Mouse (Mus musculus): ENCODE measurements around the gene Rab37. TPM values are rescaled to one million over a fixed set of nuclear protein-coding genes. Genes with fewer than 3 reads are reported as not detected.

Gene Rab37
- total RNA-seq, 2 experiments from 2014 or later = 1.0 to 1.3 TPM

DNA sequence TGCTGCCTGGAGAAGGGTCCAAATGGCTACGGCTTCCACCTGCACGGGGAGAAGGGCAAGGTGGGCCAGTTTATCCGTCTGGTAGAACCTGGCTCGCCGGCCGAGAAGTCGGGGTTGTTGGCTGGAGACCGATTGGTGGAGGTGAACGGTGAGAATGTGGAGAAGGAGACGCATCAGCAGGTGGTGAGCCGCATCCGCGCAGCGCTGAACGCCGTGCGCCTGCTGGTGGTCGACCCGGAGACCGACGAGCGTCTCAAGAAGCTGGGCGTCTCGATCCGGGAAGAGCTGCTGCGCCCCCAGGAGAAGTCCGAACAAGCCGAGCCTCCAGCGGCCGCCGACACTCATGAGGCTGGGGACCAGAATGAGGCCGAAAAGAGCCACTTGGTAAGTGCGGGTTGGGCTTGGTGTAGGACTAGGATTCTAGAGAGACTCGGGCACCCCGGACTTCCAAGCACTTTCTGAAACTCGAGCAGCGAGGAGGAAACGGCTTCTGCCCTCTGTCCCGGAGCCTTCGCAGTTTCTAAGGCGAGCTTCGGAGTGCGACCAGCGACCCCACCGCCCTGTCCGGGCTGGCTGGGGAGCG is 72.4 kb downstream of the Rab37 start:
- peak in 1 of 2 experiments; percentile 63 for DNase-seq (ENCODE audit: low spot score in 2 of 2)

DNA sequence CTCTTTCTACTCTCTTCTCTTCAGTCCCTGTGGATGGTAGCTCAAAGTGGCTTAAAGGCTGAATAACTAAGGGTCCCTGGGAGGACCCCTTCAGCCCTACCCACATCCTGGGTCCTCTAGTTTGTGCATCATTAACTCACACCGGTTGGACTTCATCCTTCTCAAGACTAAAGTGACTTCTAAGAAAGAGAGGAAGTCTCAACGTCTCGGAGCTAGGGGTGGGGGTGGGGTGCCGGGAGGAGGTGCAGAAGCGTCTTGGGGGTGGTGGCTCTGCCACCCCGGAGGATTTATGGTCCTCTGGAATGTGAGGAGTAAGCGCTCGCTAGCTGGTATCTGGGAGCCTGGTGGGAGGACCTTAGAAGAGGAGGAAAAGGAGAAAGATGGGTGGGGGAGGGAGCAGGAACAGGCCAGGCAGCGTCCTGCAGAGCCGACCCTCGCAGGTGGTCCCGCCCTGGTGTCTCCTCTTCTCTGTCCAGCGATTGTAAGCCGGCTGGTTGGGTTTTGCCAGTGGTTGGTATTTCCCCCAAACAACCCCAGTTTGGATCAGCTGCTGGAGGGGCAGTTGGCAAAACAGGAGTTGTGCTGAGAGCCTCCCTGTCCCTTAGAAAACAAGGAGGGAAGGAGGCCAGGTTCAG is 73.2 kb downstream of the Rab37 start:
- DNase-seq (ENCODE audit: low spot score in 2 of 2) = no peak

DNA sequence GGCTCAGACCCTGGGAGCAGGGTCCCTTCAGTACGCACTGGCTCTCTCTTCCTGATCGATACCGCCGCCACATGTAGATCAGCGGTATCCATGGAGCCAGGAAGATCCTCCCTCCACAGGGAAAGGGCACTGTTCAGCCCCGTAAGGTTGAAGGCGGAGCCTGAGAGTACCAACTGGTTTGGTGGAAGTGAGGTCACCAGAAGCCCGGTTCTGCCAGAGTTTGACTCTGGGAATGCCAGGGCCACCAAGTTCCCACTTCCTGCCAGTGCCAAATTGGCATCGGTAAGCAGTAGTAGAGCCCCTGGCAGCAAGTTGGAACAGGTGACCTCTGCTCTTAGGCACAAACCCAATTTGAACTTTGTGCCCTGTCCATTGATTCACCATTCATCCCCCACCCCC is 73.7 kb downstream of the Rab37 start:
- no peak for DNase-seq (ENCODE audit: low spot score in 2 of 2)

DNA sequence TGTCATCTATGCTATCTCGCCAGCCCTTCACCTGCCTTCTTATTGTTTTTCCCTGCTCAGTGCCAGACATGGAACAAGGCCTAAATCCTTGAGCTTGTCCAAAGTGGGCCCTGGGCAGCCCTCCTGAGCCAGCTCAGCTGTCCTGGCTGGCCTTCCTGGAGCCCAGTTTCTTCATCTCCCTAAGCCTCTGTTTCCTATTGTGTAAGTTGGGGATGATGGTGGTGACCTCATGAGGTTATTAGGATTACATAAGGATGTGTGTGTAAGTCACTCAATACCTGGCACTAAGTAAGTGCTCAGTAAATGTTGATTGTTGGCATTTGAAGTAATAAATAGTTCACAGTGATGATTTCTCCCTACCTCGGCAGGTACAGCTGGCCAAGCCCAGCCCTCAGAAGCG is 75.5 kb downstream of the Rab37 start:
- DNase-seq (ENCODE audit: low spot score in 2 of 2) = no peak

DNA sequence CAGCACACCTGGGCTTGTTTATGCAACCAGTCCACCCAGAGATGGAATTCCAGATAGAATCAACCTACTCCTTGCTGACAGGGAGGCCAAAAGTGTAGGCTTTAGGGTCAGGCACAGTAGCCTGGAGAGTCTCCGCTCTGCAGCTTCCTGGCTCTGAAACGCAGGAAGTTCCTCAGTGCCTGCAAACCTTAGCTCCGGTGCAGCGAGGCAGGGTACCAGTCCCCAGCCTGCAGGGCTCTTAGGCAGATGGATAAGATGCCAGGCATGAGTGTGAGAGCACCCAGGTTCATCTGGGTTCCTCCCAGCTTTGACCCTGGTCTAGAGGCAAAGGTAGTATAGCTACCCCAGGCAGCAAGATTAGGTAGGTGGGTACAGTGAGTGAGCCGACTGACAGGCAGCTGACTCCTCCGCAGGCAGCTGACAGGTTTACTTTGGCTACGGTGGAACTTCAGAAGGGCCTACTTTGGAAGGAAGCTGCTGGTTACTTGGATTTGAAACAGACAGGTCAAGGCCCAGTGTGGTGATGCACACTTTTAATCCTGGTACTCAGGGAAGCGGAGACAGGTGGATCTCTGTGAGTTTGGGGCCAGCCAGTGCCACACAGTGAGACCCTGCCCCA is 76.5 kb downstream of the Rab37 start:
- no peak for DNase-seq (ENCODE audit: low spot score in 2 of 2)

DNA sequence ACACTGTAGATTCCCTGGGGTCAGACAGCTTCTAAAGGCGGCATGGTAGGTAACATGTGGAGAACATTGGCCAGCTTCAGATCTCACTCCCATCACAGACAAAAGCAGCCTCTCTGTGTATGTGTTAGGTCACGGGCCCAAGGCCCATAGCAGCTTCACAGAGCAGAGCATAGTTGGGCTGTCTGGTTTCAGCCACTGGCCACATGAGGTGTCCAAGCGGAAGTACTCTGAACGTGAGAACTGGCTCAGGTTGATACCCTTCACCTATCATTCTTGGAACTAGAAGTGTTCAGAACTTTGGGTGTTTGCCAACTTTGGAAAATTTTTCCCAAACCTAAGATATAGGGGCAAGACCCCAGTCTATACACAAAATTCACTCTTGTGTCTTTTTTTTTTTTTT is 78.2 kb downstream of the Rab37 start:
- DNase-seq (ENCODE audit: low spot score in 2 of 2) = no peak

DNA sequence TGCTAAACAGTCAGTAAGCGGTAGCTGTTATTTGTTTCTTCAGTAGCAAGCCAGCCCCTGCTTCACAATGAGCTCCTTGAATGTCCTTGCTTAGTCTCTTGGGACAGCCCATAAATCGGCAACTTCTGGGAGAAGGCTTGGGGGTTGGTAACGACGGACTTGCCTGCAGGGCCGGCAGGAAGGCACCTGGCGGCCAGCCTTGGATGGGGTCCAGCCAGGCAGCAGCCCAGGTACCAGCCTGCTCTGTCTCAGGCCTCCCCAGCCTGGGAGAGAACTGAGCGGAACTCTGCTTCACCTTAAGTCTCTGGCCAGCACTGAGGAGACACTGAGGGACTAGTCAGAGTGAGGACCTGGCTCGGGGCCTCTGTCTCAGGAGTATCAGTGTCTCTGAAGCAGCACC is 79.9 kb downstream of the Rab37 start:
- no peak for DNase-seq (ENCODE audit: low spot score in 2 of 2)

DNA sequence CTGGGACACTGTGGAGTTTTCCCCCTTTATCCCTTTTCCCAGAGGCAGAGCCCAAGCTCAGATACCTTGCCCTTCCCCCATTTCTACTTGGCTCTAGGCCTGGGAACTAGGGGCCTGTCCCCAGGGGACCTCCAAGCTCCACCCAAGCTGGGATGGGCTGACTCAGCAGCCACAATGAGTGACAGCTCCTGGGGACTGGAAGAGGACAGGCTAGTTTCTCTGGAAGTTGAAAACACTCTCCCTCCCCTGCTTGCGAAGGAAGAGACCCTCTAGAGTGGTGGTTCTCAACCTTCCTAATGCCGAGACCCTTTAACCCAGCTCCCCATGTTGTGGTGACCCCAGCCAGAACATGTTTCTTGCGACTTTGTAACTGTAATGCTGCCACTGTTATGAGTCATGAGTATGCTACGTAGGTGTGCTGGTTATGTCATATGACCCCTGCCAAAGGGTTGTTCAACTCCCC is 81.6 kb downstream of the Rab37 start:
- DNase-seq (ENCODE audit: low spot score in 2 of 2) = no peak

DNA sequence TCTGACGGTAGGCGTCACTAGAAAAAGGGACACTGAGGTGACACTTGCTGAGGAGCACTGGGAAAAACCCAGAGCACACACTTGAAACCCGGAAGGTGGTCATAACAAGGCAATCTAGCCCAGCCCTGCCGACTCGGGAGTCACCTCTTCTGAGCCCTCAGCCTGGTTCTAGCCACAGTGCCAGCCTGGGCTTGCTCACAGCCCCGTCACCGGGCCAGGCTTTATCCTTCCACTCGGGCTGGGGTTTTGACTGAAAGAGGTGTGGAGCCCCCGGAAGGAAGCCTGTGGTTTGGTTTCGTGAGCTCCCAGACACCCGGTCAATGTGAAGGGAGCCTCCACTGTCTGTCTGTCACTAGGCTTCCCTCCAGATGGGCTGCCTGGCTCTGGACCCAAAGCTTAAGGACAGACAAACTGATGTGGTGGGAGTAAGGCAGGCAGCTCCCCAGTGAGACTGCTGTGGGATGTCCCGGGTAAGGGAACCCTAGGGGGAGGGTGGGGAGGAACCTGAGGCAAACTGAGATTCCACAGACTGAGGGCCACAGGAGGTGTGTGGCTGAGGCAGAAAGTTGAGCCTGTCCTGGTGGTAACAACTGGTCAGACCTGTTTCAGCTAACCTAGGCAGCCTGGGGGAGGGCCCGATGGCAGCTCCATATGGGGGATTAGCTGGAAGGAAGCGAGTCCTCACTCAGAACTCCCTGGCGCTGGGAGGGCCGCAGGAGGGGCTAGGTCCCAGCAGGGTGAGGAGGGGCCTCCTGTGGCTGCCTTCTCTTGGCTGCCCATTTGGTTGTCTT is 82.5 kb downstream of the Rab37 start:
- DNase-seq (ENCODE audit: low spot score in 2 of 2) = no peak

DNA sequence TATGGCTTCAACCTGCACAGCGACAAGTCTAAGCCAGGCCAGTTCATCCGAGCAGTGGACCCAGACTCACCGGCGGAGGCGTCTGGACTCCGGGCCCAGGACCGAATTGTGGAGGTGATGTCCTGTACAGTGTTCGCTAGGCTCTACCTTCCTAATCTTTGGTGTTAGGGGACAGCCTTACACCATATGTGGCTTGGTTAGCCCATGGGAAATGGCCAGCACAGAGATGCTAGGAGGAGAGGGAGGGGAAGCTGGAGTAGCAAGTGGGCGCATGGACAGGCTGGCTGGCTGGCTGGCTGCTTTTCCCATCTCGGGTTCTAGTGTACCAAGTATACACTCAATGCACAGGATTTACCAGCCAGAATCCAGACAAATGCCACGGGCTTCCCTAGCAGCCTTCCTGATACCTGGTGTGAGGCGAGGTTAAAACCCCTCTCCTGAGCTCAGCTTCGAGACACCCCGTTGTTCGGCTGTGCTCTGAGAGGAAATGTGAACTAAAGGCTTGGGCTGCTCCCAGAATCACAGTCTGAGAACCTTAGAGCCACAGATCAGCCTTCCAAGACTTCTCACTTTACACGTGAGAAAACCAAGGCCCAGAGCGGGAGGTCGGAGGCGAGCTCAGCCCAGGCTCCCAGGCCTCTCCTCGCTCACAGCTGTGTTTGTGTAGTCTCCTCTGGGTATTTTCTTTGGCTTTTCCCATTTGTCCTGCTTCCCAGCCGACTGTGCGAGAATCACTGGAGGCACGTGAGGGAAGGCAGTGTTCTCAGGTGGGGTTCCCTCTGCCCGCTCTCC is 85.4 kb downstream of the Rab37 start:
- no peak for DNase-seq (ENCODE audit: low spot score in 2 of 2)

DNA sequence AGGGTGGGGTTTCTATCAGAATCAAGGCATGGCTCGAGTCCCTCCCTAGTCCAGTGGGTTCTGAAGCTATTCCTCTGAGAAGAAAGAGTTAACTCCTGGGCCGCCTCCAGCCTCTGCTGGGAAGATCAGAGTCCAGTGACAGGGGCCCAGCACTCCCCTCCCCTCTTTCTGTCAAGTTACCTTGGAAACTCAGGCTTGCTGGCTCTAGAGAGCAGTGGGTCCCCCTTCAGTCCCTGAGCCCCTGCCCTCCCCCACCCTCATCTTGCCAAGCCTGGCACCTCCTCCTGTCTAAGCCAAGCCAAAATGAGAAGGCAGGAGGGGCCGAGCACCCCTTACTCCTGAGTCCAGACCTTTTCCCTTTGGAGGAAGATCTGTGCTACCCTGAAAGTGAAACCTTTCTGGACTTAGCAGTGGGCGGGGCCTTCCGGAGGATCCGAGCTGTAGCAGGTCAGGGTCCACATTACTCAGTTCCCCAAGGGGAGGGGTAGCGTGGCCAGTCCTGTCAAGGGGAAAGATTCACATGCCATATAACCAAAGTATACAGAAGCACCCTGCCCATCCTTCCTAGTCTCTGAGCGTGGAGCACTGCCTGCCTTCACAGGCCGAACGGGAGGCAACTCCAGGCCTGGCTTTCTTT is 86.4 kb downstream of the Rab37 start:
- DNase-seq (ENCODE audit: low spot score in 2 of 2) = no peak

DNA sequence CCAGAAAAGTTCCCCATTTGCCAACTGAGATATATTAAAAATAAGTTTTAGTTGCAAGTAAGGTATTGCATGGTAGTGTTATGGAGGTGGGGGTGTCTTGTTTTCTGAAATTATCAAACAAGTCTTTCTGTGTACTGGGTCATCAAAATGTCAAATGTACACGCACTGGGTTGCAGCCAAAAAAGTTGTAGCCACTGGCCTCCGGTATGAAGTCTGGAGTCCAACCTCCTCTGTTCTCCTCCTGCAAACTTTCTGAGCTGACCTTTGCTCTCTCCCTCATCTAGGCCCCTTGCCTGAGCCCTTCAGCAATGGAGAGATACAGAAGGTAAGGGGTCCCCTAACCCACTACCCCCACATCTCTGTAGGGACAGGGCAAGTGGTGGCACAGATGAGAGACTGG is 87.5 kb downstream of the Rab37 start:
- DNase-seq (ENCODE audit: low spot score in 2 of 2) = no peak

DNA sequence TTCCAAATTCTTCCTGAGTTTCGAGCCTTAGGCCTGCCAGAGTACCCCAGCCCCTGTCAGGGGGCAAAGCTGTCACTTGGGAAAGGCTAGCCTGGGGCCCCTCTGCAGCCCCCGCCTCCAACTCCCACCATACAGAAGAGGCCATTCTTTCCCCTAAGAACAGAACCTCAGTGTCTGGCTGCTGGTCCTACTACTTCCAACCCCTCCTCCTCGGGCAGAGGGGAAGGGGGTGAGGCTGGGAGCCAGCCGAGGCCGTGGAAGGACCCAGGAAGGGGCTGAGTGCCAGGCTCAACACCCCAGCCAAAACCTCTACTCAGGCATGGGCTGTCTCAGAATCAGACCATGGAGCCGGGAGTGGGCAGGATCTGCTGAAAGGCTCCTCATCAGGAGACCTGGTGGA is 88.0 kb downstream of the Rab37 start:
- no peak for DNase-seq (ENCODE audit: low spot score in 2 of 2)

DNA sequence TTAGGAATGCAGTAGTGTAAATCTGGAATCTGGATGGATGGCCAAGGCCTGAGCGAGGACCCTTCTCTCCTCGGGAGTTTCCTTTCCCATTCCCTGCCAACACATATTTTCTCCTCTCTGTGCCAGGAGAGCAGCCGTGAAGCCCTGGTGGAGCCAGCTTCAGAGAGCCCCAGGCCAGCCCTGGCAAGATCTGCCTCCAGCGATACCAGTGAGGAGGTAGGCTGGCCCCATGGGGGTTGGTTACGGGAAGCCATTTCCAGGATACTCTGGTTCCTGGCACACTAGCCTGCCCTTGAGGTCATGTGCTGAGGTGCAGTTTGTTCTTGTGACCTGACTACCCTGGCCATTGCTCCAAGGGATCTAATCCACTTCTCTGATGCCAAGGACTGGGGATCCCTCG is 88.7 kb downstream of the Rab37 start:
- no peak for DNase-seq (ENCODE audit: low spot score in 2 of 2)

DNA sequence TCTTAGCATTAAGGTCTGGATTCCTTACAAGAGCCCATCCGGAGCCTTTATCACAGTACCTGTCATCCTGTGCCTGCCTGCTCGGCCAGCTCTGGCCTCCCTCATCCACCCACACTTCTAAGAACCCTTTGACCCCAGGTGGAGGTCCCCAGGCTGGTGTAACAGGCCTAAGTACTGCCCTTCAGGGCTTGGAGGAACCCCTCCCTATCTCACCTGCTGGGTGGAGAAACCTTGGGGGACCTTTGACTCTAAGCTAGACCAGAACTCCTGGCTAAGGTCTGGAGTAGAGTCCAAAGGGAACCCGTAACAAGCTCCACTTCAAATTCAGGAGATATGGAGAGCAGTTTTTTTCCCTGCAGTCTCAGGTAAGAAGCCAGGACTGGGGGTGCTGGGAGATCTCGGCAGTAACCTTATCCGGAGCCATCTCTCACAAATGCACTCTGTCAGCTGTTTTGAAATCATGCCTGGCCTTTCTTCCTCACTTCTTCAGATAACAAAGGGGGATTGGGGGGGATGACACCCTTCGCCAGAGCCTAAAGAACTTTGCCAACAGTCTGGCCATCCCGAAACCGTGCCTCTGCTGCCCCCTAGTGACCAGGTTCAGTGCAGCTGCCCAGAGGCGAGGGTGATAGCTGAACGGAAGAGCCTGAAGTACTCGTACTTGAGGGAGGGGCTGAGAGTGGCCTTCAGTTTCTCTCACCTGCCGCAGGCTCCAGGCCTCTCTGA is 90.8 kb downstream of the Rab37 start:
- peak; percentile 71 to 78 for DNase-seq (ENCODE audit: low spot score in 2 of 2)

DNA sequence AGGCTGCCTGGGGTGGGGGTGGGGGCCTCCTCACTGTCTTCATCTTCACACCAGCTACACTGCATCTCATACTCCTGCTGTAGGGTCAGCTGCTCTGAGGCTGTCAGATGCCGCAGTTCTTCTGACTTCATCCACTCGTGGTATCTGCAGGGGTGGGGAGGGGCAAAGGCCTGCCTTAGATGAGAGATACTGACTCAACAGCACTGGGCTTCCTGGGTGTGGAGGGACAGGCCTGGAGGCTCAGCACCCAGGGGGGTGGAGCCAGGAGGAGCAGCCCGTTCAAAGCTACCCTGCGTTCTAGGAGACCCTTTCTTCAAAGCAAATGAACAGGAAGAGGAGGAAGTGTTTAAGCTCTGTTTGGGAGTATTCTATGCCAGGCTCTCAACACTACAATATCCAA is 93.7 kb downstream of the Rab37 start:
- DNase-seq (ENCODE audit: low spot score in 2 of 2) = no peak

DNA sequence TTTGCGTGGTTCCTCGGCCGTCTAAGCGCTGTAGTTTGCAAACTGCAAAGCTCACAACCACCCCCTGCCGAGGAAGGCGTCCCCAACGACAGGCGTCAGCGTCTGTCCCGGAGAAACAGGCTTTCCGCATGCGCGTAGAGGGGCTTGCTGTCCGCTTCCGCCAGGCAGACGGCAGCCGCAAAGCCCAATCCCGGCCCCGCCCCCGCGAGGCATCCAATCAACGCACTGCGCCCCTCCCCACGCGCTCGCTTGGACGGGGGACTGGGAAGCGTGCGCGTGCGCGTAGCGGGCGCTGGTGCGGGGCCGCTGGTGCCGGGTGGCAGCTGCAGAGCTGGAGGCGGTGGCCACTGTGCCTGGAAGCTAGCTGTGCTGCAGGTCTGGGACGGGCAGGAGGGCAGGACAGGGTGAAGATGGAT is 96.0 kb downstream of the Rab37 start, which contains the start of gene Tmem104:
TSS of gene Tmem104 (plus strand) at position 264 of the 416 bp plus-strand sequence.
- peak; percentile 99 to 100 for DNase-seq (ENCODE audit: low spot score in 2 of 2)

DNA sequence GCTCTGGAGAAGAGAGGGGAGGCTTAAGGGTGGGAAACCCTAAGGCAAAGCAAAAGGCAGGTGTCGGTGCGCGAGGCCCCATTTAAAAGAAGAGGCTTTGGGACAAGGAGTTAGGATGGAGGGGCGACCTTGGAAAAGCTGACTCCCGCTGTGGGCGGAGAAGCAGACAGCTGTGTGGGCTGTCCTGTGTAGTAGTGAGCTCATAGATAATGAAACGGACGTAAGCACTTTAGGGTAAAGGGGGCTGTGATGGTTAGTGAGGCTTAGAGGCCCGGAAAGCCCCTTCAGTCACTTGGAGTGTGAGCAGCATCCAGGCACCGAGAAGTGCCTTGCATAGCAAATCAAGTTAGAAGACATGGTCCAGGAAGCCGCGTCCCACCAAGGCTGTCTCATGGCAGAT is 96.5 kb downstream of the Rab37 start, which contains the start of gene Nat9:
TSS of gene Nat9 (minus strand) at position 167 of the 400 bp plus-strand sequence.
- DNase-seq (ENCODE audit: low spot score in 2 of 2) = no peak

DNA sequence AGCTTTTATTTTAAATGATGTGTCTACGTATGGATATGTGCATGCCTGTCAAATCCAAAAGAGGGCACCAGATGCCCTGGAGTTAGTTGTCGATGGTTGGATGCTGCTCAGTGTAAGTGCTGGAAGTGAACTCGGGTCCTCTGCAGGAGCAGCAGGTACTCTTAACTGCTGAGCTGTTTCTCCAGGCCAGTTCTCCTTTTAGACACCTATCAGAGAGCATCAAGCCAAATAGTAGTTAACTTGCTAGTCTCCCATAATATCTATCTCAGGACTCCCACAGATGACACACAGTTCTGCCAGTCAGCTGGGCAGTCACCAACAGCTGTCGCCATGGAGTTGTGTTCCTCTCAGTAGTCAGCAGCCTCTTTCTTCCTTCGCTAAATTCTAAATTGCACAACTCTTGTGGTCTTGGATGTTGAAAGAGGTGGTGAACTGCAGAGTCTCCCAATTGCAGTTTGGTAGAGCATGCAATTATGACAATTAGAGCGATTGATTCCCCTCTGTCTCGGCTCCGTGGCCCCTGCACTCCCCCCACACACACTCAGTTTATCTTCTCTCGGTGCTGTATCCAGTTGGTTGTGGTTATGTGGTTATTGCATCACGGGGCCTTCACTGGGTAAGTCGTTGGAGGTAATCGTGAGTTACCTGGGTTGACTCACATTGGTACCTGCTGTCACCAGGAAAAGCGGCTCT is 97.5 kb downstream of the Rab37 start:
- no peak for DNase-seq (ENCODE audit: low spot score in 2 of 2)

All from gastrocnemius, postnatal 4 days (tissue).